Mouse (Mus musculus) liver, postnatal 0 days (tissue): ENCODE measurements around the gene Rnf166.

Experiments used
- CTCF ChIP-seq: sonication (generic); IDR thresholded peaks from 2 replicates; pipeline ENCODE4 v1.5.1; 2016; ENCODE audit warnings: antibody characterized with exemption, low read depth
- EP300 ChIP-seq: IDR thresholded peaks from 2 replicates; pipeline ENCODE4 v1.6.1; 2016; ENCODE audit warnings: antibody characterized with exemption, low read depth, mild to moderate bottlenecking

- TF ChIP-seq CTCF (no peak), EP300 (no peak)
Measured at GRCm38 (mm10) chr8:122423659-122424058, 52.2 kb downstream of the Rnf166 start.
